Mouse (Mus musculus) thymus, adult 2 months (tissue): ENCODE results near the gene Clasp1. TPM values are rescaled to one million over a fixed set of nuclear protein-coding genes. Genes with fewer than 3 reads are reported as not detected.

Source experiments
- DNase-seq: peaks from one replicate; pipeline ENCODE4 v3.0.0; 2021
- H3K27ac ChIP-seq: fragments of 200-500 bp; 2 replicates; pipeline ENCODE4 v1.5.1; 2012; ENCODE audit warnings: low read length, control low read depth; ENCODE audit not compliant: control insufficient read depth, insufficient read depth
- H3K27me3 ChIP-seq: fragments of 200-500 bp; 2 replicates; pipeline ENCODE4 v1.6.1; 2012; ENCODE audit warnings: mild to moderate bottlenecking, low read length, moderate library complexity, mixed read lengths; ENCODE audit not compliant: control insufficient read depth, insufficient read depth
- H3K36me3 ChIP-seq: fragments of 200-500 bp; 2 replicates; pipeline ENCODE4 v1.6.1; 2012; ENCODE audit warnings: mild to moderate bottlenecking, low read length, moderate library complexity; ENCODE audit not compliant: control insufficient read depth, insufficient read depth
- H3K4me1 ChIP-seq: fragments of 200-500 bp; replicated peaks from 2 replicates; pipeline ENCODE4 v1.6.1; 2012; ENCODE audit warnings: low read length; ENCODE audit not compliant: control insufficient read depth, insufficient read depth
- H3K4me3 ChIP-seq: fragments of 200-500 bp; 2 replicates; pipeline ENCODE4 v1.5.1; 2012; ENCODE audit warnings: mild to moderate bottlenecking, low read length, control low read depth, moderate library complexity; ENCODE audit not compliant: control insufficient read depth, insufficient read depth
- CTCF ChIP-seq: fragments of 200-500 bp; IDR thresholded peaks from 2 replicates; pipeline ENCODE4 v1.5.1; 2012; ENCODE audit warnings: mild to moderate bottlenecking, control low read depth, low read length, moderate library complexity, borderline replicate concordance; ENCODE audit not compliant: control insufficient read depth, poor library complexity, insufficient read depth; ENCODE audit errors: extremely low read depth
- POLR2A ChIP-seq: fragments of 200-500 bp; IDR thresholded peaks from 2 replicates; pipeline ENCODE4 v1.6.1; 2012; ENCODE audit warnings: mild to moderate bottlenecking, low read length, control low read depth, moderate library complexity; ENCODE audit not compliant: control insufficient read depth, poor library complexity, insufficient read depth; ENCODE audit errors: extremely low read depth
- WGBS: fragments of 180-500 bp; shearing (Covaris S2); methylation state at CpG from one replicate; pipeline ENCODE4 v1.1.7; 2018; 5-methylcytosine and 5-hydroxymethylcytosine counted together
- polyA plus RNA-seq: library from polyadenylated mRNA; depleted of rRNA; stranded (reverse); fragments of >200 nt; gene quantifications from 2 replicates; pipeline ENCODE4 v1.2.3, GENCODE M21; 2012

Clasp1 gene
- polyA plus RNA-seq, 1 experiment, result 38.4 TPM

- H3K27ac ChIP-seq, result no peak overlapping the region
- DNase-seq, result no peak
- peaks cover 38% of the 10 kb centered on the region for H3K4me1 ChIP-seq
- WGBS, result 94% methylated on average over 2 of the region's 2 CpGs
- no peak overlapping the region for H3K4me3 ChIP-seq
- no peaks in the 10 kb centered on the region for H3K36me3 ChIP-seq
- no peaks in the 10 kb centered on the region for H3K27me3 ChIP-seq
- TF ChIP-seq POLR2A (no peak), CTCF (no peak)
Observed at GRCm38 (mm10) chr1:118447131-118447530, 58.3 kb downstream of the Clasp1 start.

- Histone ChIP-seq H3K36me3 (no peaks in the 10 kb centered on the region), H3K4me3 (no peak overlapping the region), H3K4me1 (peaks cover 37% of the 10 kb centered on the region), H3K27ac (no peak overlapping the region), H3K27me3 (no peaks in the 10 kb centered on the region)
- WGBS, result 95% methylated on average over 1 of the region's 1 CpGs
- TF ChIP-seq POLR2A, result no peak
- no peak for TF ChIP-seq CTCF
- DNase-seq, result no peak
Observed at GRCm38 (mm10) chr1:118448214-118448613, 59.4 kb downstream of the Clasp1 start.

GRCm38 (mm10) chr1:118450891-118451450, 62.1 kb downstream of the Clasp1 start:
- Histone ChIP-seq H3K4me1 (peaks cover 23% of the 10 kb centered on the region), H3K36me3 (no peaks in the 10 kb centered on the region), H3K4me3 (no peak overlapping the region), H3K27me3 (no peaks in the 10 kb centered on the region), H3K27ac (no peak overlapping the region)
- WGBS, result 86% methylated on average over 3 of the region's 3 CpGs
- no peak for DNase-seq
- no peak for TF ChIP-seq CTCF
- TF ChIP-seq POLR2A, result no peak

- WGBS, result 95% methylated on average over 4 of the region's 4 CpGs
- Histone ChIP-seq H3K27ac (no peak overlapping the region), H3K4me3 (no peak overlapping the region), H3K4me1 (peaks cover 25% of the 10 kb centered on the region), H3K36me3 (no peaks in the 10 kb centered on the region), H3K27me3 (no peaks in the 10 kb centered on the region)
- no peak for TF ChIP-seq CTCF
- no peak for DNase-seq
Observed at GRCm38 (mm10) chr1:118453577-118453976, 64.7 kb downstream of the Clasp1 start.

GRCm38 (mm10) chr1:118454817-118455216, 66.0 kb downstream of the Clasp1 start:
- TF ChIP-seq POLR2A (no peak), CTCF (no peak)
- 93% methylated on average over 4 of the region's 4 CpGs for WGBS

GRCm38 (mm10) chr1:118457256-118457882, 68.5 kb downstream of the Clasp1 start:
- peak overlapping the region; percentile 89 for H3K27ac ChIP-seq
- TF ChIP-seq CTCF (no peak), POLR2A (no peak)
- H3K36me3 ChIP-seq, result 0 out of 2 replicates have a peak, but pooled peaks cover 5% of the 10 kb centered on the region
- no peaks in the 10 kb centered on the region for H3K27me3 ChIP-seq
- H3K4me1 ChIP-seq, result peaks cover 24% of the 10 kb centered on the region
- DNase-seq, result no peak
- no peak overlapping the region for H3K4me3 ChIP-seq
- WGBS, result 78% methylated on average over 11 of the region's 11 CpGs

More at GRCm38 (mm10) chr1:118454817-118455216, 66.0 kb downstream of the Clasp1 start:
- Histone ChIP-seq H3K27ac (no peak overlapping the region), H3K27me3 (no peaks in the 10 kb centered on the region), H3K4me3 (no peak overlapping the region), H3K36me3 (no peaks in the 10 kb centered on the region), H3K4me1 (peaks cover 26% of the 10 kb centered on the region)
- no peak for DNase-seq
